Mouse (Mus musculus): ENCODE data around the gene Pfkfb1. TPM values are rescaled to one million over a fixed set of nuclear protein-coding genes. Genes with fewer than 3 reads are reported as not detected.

Gene Pfkfb1
- 10.3 and 11.6 TPM in 2 replicates for polyA plus RNA-seq (2015; fragmentation: Nextera tagmentation; extraction: Ambion mirVana)

DNA sequence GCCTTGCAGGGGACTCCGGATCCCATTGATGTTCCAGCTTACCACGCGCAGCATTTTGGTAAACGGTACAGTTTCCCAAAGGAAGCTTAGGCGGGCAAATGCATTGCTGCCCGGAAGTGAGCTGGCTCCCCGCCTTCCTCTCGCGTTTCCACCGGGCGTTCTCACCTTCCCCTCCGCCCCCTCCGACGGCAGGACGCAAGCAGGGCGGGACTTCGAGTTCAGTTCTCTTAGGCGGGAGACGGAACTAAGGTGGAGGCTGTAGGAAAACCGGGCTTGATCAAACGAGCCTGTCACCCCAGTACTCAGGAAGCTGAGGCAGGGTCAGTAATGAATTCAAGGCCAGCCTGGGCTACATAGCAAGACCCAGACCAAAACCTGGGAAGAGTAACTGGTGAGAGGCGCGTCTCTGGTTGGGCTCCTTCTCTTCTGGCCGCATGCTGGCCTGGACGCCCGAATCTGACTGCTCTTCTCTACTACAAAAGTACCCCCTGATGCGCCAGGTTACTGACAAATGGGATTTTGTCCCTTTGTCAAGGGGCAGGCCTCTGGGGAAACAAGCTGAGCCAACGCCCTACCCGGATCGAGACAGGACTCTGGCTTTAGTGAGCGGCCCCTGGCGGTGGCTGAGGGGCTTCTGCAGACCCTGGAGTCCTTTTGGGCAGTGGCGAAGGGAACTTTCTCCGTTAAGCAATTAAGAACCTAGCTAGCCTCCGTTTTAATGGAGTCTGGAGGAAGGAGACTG is at the start of gene Pfkfb1:
Pfkfb1 (plus strand) TSS at position 207 of the 742 bp plus-strand sequence.
- ATAC-seq (ENCODE audit: low read depth): peak; percentile 97
- Histone ChIP-seq H3K9me3 (replicated peaks; ENCODE audit: control insufficient read depth, low read length) (no peaks in the 10 kb centered on the region), H3K4me1 (ENCODE audit: control insufficient read depth, low read depth, low read length) (peaks cover 7% of the 10 kb centered on the region), H3K27ac (ENCODE audit: low read length) (peak within 1 kb of the TSS; percentile 90), H3K4me3 (ENCODE audit: low read depth, low read length) (peak within 1 kb of the TSS; percentile 71), H3K27me3 (ENCODE audit: control insufficient read depth, insufficient read depth, low read depth, low read length) (no peaks in the 10 kb centered on the region; the same call in 1 of the 2 replicates), H3K36me3 (ENCODE audit: control insufficient read depth, insufficient read depth) (no peaks in the 10 kb centered on the region), H3K4me2 (ENCODE audit: low read depth, low read length) (peak within 1 kb of the TSS; percentile 71), H3K9ac (ENCODE audit: low read depth, low read length) (peak within 1 kb of the TSS; percentile 70)
- 25% methylated on average over 35 of the region's 35 CpGs for WGBS (ENCODE audit: insufficient replicate concordance)

DNA sequence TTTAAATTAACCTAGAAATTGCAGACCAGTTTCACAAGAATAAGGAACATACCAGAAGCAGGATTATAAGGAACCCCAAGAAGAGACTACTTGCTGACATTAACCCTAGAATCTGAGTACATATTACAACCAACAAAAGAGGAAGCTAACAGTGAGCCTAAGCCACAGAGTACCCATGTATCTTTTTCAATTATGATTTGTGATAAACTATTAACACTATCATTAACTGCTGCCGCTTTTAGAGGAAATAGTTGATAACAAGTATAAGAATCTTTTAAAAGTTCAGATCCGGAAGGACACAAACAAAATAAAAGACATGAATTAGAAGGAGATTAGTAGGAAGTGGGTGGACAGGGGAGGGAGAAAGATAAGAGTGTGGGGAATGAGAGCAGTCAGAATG is 47.9 kb upstream of the Pfkfb1 start:
- no peak overlapping the region for H3K27ac ChIP-seq (ENCODE audit: low read length)
- no peaks in the 10 kb centered on the region for H3K4me1 ChIP-seq (ENCODE audit: control insufficient read depth, low read depth, low read length)
- no peaks in the 10 kb centered on the region for H3K36me3 ChIP-seq (ENCODE audit: control insufficient read depth, insufficient read depth)
- H3K27me3 ChIP-seq (ENCODE audit: control insufficient read depth, insufficient read depth, low read depth, low read length): no peaks in the 10 kb centered on the region
- no peak overlapping the region for H3K4me2 ChIP-seq (ENCODE audit: low read depth, low read length)
- H3K4me3 ChIP-seq (ENCODE audit: low read depth, low read length): no peak overlapping the region
- 43% methylated on average over 2 of the region's 2 CpGs for WGBS (ENCODE audit: insufficient replicate concordance)
- H3K9me3 ChIP-seq (replicated peaks; ENCODE audit: control insufficient read depth, low read length): no peaks in the 10 kb centered on the region
- no peak overlapping the region for H3K9ac ChIP-seq (ENCODE audit: low read depth, low read length)
- ATAC-seq (ENCODE audit: low read depth): no peak

DNA sequence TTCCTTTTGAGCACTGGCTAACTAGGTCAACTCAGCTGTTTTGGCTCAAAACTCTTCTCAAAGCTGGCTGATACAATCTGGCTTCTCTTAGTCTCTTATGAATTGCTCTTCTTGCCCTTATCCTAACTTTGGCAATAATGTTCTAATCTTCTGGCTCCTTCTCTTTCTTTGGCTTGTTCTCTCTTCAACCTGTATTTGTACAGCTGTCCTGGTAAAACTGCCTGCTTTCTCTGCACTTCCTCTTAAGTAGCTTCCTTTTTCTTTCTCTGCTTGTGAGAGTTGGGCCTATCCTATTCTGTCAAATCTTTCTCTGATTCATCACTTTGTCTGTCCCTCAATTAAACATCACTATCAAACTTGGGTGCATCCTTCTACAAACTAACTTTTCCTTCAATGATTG is 46.3 kb upstream of the Pfkfb1 start:
- Histone ChIP-seq H3K36me3 (ENCODE audit: control insufficient read depth, insufficient read depth) (no peaks in the 10 kb centered on the region), H3K4me3 (ENCODE audit: low read depth, low read length) (no peak overlapping the region), H3K4me1 (ENCODE audit: control insufficient read depth, low read depth, low read length) (no peaks in the 10 kb centered on the region), H3K9me3 (replicated peaks; ENCODE audit: control insufficient read depth, low read length) (no peaks in the 10 kb centered on the region), H3K27ac (ENCODE audit: low read length) (no peak overlapping the region), H3K27me3 (ENCODE audit: control insufficient read depth, insufficient read depth, low read depth, low read length) (no peaks in the 10 kb centered on the region), H3K4me2 (ENCODE audit: low read depth, low read length) (no peak overlapping the region), H3K9ac (ENCODE audit: low read depth, low read length) (no peak overlapping the region)
- ATAC-seq (ENCODE audit: low read depth): no peak

DNA sequence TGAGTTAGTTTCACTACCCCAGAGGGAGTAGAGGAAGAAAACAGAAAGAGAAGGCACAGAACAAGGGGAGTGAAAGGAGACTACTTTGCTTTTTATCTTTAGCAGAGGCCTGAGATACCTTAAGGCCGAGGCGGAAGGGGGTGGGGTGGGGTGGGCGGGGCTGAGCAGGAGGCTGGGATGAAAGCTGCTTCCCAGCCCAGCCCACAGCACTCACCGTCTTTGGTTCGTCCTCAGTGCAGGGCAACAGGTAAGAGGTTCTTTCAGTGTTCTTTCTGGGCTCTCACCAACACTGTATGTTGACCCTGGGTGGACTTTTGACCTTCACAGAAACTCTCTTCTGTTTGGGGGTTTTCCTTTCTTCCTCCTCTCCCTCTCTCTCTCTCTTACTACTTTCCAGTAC is 40.8 kb upstream of the Pfkfb1 start, which contains the start of gene Alas2:
Alas2 (plus strand) TSS at position 137 of the 400 bp plus-strand sequence.
- H3K27ac ChIP-seq (ENCODE audit: low read length): peak within 1 kb of the TSS; percentile 97
- H3K36me3 ChIP-seq (ENCODE audit: control insufficient read depth, insufficient read depth): peaks cover 6% of the 10 kb centered on the region
- ATAC-seq (ENCODE audit: low read depth): peak; percentile 66
- no peaks in the 10 kb centered on the region for H3K27me3 ChIP-seq (ENCODE audit: control insufficient read depth, insufficient read depth, low read depth, low read length)
- no peaks in the 10 kb centered on the region for H3K9me3 ChIP-seq (replicated peaks; ENCODE audit: control insufficient read depth, low read length)
- peak within 1 kb of the TSS; percentile 64 for H3K4me3 ChIP-seq (ENCODE audit: low read depth, low read length)
- no peaks in the 10 kb centered on the region; the same call in none of the 2 replicates for H3K4me1 ChIP-seq (ENCODE audit: control insufficient read depth, low read depth, low read length)
- peak within 1 kb of the TSS; percentile 68 for H3K9ac ChIP-seq (ENCODE audit: low read depth, low read length)
- WGBS (ENCODE audit: insufficient replicate concordance): 23% methylated on average over 4 of the region's 5 CpGs
- H3K4me2 ChIP-seq (ENCODE audit: low read depth, low read length): peak within 1 kb of the TSS; percentile 59

DNA sequence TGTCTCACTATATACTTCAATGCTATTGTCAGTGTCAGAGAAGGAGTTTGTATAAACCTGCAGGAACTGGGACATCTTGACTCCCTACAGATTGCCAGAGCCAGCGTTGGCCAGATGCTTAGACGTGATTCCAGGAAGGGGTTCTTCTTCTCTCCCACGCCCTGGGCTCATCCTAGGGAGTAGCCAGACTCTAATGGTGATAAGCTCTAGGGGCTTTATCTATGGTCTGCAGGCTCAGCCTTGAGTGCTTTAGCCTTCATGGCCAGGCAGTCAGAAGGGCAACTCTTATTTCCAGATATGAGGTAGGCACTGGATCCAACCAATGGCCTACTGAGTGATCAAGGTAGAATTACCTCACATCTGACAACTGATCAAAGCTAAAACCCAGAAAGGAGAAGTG is 38.4 kb upstream of the Pfkfb1 start:
- Histone ChIP-seq H3K4me3 (ENCODE audit: low read depth, low read length) (peak overlapping the region; percentile 64), H3K9me3 (replicated peaks; ENCODE audit: control insufficient read depth, low read length) (no peaks in the 10 kb centered on the region), H3K36me3 (ENCODE audit: control insufficient read depth, insufficient read depth) (peaks cover 10% of the 10 kb centered on the region), H3K9ac (ENCODE audit: low read depth, low read length) (peak overlapping the region; percentile 68), H3K27me3 (ENCODE audit: control insufficient read depth, insufficient read depth, low read depth, low read length) (no peaks in the 10 kb centered on the region), H3K4me2 (ENCODE audit: low read depth, low read length) (peak overlapping the region; percentile 64), H3K4me1 (ENCODE audit: control insufficient read depth, low read depth, low read length) (peaks cover 11% of the 10 kb centered on the region), H3K27ac (ENCODE audit: low read length) (peak overlapping the region; percentile 97)
- WGBS (ENCODE audit: insufficient replicate concordance): 46% methylated on average over 3 of the region's 3 CpGs
- peak; percentile 96 for ATAC-seq (ENCODE audit: low read depth)

DNA sequence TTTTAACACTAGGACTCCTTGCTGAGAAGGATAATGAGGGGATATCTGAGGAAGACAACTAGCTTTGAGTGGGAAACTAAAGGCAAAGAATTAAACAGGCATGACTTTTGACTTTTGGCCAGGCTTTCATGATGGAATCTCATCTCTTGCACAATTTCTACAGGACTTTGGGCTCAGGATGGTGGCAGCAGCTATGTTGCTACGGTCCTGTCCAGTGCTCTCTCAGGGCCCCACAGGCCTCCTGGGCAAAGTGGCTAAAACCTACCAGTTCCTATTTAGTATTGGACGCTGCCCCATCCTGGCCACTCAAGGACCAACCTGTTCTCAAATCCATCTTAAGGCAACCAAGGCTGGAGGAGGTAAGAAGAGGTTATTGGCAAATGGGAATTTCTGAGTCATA is 36.0 kb upstream of the Pfkfb1 start:
- Histone ChIP-seq H3K9me3 (replicated peaks; ENCODE audit: control insufficient read depth, low read length) (no peaks in the 10 kb centered on the region), H3K27me3 (ENCODE audit: control insufficient read depth, insufficient read depth, low read depth, low read length) (no peaks in the 10 kb centered on the region), H3K4me1 (ENCODE audit: control insufficient read depth, low read depth, low read length) (peaks cover 13% of the 10 kb centered on the region), H3K4me2 (ENCODE audit: low read depth, low read length) (peak overlapping the region; percentile 64), H3K27ac (ENCODE audit: low read length) (peak overlapping the region; percentile 81), H3K4me3 (ENCODE audit: low read depth, low read length) (peak overlapping the region; percentile 49), H3K36me3 (ENCODE audit: control insufficient read depth, insufficient read depth) (peaks cover 18% of the 10 kb centered on the region), H3K9ac (ENCODE audit: low read depth, low read length) (peak overlapping the region; percentile 68)
- WGBS (ENCODE audit: insufficient replicate concordance): 70% methylated on average over 2 of the region's 2 CpGs
- no peak for ATAC-seq (ENCODE audit: low read depth)

DNA sequence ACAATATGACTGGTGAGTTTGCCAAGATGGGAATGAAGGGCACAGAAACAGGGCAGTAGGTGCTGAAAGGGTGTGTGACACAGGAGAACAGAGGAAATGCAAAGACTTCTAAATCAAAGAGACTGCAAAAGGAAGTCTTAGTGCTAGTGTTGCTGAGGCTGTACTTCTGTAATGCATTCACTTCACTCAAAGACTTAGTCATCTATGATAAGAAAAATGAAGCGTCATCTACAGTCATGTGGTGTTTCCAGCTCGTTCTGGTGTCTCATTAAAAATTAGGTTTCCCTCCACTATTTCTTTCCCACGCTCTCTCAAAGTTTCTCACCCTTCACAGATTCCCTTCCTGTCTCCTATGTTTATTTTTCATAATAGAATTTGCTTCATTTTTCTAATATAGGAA is 34.0 kb upstream of the Pfkfb1 start:
- H3K27me3 ChIP-seq (ENCODE audit: control insufficient read depth, insufficient read depth, low read depth, low read length): no peaks in the 10 kb centered on the region
- WGBS (ENCODE audit: insufficient replicate concordance): 50% methylated on average over 3 of the region's 3 CpGs
- peaks cover 13% of the 10 kb centered on the region for H3K4me1 ChIP-seq (ENCODE audit: control insufficient read depth, low read depth, low read length)
- H3K27ac ChIP-seq (ENCODE audit: low read length): peak overlapping the region; percentile 85
- peak overlapping the region; percentile 31; the same call in 1 of the 2 replicates for H3K9ac ChIP-seq (ENCODE audit: low read depth, low read length)
- H3K9me3 ChIP-seq (replicated peaks; ENCODE audit: control insufficient read depth, low read length): no peaks in the 10 kb centered on the region
- peak overlapping the region; percentile 34 for H3K4me3 ChIP-seq (ENCODE audit: low read depth, low read length)
- no peak for ATAC-seq (ENCODE audit: low read depth)
- H3K4me2 ChIP-seq (ENCODE audit: low read depth, low read length): peak overlapping the region; percentile 48
- peaks cover 36% of the 10 kb centered on the region for H3K36me3 ChIP-seq (ENCODE audit: control insufficient read depth, insufficient read depth)

DNA sequence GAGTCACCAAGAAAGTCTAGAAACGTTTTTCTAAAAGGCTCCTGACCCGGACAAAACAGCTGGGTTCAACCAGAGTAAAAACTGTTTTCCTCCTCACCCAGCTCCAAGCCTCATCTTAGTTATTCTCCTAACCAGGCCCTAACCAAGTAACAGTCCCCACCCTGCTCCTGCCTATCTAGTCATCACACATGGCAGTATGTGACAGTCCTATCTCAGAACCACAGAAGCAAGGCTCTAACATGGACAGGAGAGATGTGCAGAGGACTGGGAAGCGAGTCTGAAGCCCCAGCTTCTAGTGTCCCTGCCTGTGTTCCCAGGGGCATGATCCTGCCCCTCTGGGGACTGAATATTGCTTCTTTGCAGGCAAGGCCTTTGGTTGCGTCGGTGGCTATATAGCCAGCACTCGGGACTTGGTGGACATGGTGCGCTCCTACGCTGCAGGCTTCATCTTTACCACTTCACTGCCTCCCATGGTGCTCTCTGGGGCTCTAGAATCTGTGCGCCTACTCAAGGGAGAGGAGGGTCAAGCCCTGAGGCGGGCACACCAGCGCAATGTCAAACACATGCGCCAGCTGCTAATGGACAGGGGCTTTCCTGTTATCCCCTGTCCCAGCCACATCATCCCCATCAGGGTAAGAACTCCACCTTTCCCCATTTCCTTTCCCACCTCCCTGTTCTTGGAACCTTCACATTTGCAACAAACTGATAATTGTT is 23.2 kb upstream of the Pfkfb1 start:
- Histone ChIP-seq H3K9me3 (replicated peaks; ENCODE audit: control insufficient read depth, low read length) (no peaks in the 10 kb centered on the region), H3K27me3 (ENCODE audit: control insufficient read depth, insufficient read depth, low read depth, low read length) (no peaks in the 10 kb centered on the region), H3K4me3 (ENCODE audit: low read depth, low read length) (peak overlapping the region; percentile 17; the same call in 1 of the 2 replicates), H3K4me2 (ENCODE audit: low read depth, low read length) (peak overlapping the region; percentile 46), H3K36me3 (ENCODE audit: control insufficient read depth, insufficient read depth) (peaks cover 58% of the 10 kb centered on the region), H3K27ac (ENCODE audit: low read length) (peak overlapping the region; percentile 91), H3K9ac (ENCODE audit: low read depth, low read length) (peak overlapping the region; percentile 63), H3K4me1 (ENCODE audit: control insufficient read depth, low read depth, low read length) (peaks cover 9% of the 10 kb centered on the region)
- WGBS (ENCODE audit: insufficient replicate concordance): 46% methylated on average over 12 of the region's 12 CpGs
- peak; percentile 100 for ATAC-seq (ENCODE audit: low read depth)

DNA sequence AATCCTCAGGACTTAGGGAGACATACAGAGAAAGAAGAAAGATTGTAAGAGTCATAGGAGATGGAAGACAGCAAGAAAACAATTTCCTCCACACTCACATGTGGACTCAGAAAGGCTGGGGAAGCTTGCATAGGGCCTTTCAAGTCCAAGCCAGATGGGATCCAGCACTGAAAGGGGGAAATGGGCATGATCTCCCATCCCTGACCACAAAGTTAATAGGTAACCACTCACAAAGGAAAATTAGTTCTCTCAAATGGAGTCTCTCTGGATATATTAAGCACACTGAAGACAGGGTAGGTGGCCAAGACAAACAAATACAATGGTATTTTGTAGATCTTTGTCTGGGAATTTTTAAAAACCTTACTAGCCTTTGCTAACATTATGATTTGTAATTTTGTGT is 6.1 kb upstream of the Pfkfb1 start:
- Histone ChIP-seq H3K4me2 (ENCODE audit: low read depth, low read length) (no peak overlapping the region), H3K4me1 (ENCODE audit: control insufficient read depth, low read depth, low read length) (no peaks in the 10 kb centered on the region), H3K27ac (ENCODE audit: low read length) (no peak overlapping the region), H3K9ac (ENCODE audit: low read depth, low read length) (no peak overlapping the region), H3K36me3 (ENCODE audit: control insufficient read depth, insufficient read depth) (no peaks in the 10 kb centered on the region), H3K4me3 (ENCODE audit: low read depth, low read length) (no peak overlapping the region), H3K27me3 (ENCODE audit: control insufficient read depth, insufficient read depth, low read depth, low read length) (no peaks in the 10 kb centered on the region; the same call in 1 of the 2 replicates), H3K9me3 (replicated peaks; ENCODE audit: control insufficient read depth, low read length) (no peaks in the 10 kb centered on the region)
- ATAC-seq (ENCODE audit: low read depth): no peak
